Mouse (Mus musculus): ENCODE data around the gene Gfi1.
A peak's percentile ranks its signal among the peaks of the same experiment; 100 is the strongest.

Gfi1 gene

DNA sequence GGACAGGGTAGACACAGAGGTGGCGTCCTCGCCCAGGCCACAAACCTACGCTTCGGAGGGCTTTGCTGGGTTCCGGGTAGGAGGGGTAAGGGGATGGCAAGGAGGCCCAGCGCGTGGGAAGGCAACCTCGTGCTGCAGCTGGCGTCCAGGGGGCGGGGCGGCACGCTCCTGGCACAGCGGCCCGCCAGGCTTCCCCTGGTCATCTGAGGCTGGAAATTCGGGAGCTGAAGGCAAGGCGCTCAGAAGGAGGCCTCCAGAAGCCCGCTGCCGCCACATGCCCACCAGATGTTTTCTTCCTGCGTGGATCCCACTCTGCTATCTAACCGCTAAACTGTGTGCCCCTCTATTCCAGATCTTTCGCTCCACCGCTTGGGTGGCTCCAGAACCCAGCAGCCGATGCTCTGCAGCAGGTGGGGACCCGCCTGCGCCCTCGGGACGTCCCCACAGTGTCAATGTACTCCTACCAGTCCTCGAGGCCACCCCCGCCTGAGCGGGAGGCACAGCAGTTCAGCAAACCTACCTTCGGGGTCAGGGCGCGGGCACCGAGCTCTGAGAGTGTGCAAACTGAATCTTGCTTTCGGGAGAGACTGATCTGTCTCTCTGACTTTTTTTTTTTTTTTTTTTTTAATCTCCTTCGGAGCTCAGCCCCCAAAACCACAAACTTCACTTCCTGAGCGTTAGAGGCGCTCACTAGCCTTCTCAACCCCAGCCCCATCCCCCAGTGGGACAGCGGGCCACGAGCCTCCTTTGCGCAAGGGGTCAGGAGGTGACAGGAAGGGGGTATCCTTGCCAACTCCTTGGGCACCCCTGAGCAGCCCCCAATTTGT is at the start of gene Gfi1:
Gfi1 (minus strand) TSS at position 602 of the 827 bp plus-strand sequence.
- DNase-seq, result peak; percentile 46 to 62

DNA sequence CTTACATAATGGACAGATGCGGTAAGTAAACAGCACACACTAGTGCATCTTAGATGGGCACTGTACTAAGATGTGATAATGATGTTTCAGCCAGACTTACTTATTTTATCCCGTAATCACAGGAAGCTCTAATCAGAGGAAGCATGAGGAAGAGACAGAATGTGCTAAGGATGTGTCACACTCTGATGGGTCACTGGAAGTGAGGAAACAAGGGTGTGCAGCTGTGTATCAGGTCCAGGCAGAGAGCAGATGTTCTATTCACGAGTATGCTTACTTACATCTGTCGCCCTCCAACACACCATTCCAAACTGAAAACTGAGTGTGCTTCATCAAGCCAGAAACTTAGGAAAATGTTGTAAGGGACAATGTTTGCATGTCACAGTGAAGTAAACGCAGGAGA is 46.2 kb upstream of the Gfi1 start:
- no peak for DNase-seq

DNA sequence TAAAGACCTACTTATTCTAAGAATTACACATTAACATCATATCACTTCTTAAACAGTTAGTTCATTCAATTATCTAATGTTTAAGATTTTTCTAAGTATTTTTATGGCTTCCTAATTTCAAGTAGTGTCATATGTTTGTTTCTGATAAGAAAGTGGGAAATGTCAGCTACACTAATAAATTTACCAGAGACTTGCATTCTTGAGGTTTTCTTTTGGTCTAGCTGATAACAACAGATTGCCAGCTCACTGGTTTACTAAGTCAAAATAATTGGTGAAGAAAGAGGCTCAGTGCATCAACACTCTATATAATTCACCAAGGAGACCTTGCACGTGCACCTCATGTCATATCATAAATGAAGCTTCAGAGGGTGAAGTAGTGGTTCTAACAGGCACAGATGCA is 42.4 kb upstream of the Gfi1 start:
- DNase-seq, result no peak

DNA sequence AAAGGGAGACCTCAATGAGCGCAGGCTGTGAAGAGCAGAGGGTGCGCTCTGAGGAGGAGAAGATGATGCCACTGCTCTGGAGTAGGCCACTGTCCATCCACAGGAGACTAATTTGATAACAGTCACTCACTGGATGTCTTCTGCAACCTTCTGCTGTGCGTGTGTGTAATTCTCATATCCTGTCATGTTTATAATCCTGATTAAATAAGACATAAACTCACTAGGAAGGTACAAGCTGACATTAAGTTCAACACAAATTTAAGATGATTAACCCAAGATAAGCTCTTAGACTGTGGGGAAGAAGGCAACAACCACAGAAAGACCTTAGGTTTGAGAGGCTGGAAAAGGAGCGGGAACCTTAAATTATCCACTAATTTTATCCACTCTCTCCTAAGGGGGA is 40.1 kb upstream of the Gfi1 start:
- DNase-seq, result no peak

DNA sequence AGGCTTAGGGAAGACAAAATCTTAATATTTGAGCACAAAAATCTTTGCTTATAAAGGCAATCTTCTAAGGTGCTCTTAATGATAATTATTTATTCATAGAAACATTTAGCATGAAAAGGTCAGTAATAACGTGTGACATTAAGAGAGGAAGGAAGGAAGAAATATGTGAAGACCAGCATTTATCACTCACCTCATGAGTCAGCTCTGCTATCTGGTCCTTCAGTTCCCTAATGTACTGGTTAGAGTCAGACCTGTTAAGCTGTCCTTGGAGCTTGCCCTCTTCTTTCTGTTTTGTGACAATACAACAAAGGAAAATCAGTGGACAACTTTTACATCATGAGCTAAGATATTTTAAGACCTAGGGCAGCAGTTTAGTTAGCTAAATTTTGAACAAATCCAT is 38.6 kb upstream of the Gfi1 start:
- DNase-seq, result no peak

DNA sequence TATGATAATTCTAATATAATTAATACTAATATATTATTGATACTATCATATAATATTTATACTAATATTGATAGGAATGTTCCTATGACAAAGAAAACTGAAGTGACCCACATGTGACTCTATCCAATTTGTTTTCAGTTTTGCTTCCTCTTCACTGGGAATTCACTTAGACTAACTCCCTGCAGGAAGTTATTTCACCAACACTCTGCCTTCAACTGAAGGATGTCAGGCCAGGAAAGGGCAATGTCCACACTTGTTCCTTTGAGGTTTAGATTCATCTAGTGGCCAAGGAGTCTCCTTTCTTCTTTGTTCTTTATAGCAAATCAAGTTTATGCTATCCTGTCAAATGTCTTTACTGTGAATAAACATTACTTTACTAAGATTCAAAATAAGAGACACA is 37.8 kb upstream of the Gfi1 start:
- DNase-seq, result no peak

DNA sequence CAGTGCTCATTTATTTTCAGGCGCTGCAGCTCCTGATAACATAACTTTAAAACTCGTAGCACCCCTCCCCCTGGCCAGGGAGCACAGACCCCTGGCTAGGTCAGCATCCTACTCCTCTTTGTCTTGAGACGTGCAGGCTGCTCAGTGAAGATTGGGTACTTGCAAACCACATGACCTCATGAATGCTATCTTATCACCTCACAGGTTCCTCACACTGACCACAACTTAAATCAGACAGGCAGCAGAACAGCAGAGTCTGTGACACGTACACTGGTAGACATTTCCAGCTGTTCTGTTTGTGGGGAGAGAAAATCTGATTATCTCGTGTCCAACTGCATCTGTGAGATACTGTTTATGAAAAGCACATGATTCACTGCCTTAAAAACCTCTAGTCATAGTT is 33.3 kb upstream of the Gfi1 start:
- no peak for DNase-seq

DNA sequence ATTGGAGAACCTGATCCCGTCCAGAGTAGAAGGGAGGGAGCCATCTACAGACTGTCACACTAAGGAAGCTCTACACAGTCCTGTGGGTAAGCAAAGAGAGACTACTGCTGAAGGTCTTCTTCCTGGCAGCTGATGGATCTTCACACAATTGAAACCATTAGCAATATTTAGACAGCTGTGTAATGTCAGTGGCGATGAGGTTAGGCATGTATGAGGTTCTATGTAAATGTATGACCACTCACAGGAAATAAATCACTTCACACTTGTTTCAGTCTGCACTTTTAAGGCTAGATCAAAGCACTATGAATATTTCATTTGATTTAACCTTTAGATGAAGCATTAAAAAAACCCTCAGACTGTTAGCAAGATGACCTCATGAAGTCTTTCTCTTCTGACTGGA is 30.2 kb upstream of the Gfi1 start:
- DNase-seq, result no peak

DNA sequence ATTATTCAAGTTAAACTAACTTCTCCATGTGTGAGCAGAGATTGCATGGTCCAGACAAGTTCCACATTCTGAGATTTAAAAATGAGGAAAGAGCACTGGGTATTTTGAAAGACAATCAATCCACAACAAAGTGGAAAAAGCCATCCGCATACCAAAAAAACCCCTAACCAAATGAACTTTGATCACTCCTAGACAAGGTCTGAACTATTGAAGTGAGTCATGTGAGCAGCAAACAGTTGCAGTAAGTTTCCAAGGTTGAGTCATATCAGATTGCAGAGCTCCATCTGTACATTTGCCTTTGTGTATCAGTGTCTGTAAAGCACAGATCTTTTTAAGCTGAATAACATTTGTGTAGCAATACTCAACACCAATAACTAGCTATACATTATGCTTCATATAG is 28.9 kb upstream of the Gfi1 start:
- DNase-seq, result no peak

DNA sequence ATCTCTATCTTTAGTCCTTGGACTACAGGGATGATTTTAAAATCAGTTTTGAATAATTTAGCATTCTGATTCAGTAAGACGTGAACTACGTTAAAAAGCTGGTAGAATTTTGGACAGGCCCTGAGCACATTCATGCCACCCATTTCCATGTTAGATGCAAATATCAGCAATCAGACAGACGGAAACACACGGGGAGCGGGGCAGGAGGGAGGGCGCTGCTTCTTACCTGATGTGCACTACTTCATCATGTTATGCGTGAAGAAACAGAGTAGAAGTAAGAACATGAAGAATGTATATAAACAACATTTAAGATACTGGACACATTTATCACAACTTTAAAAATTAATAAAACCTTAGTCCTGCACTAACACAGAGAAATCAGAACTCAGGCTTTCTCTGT is 27.8 kb upstream of the Gfi1 start:
- no peak for DNase-seq

DNA sequence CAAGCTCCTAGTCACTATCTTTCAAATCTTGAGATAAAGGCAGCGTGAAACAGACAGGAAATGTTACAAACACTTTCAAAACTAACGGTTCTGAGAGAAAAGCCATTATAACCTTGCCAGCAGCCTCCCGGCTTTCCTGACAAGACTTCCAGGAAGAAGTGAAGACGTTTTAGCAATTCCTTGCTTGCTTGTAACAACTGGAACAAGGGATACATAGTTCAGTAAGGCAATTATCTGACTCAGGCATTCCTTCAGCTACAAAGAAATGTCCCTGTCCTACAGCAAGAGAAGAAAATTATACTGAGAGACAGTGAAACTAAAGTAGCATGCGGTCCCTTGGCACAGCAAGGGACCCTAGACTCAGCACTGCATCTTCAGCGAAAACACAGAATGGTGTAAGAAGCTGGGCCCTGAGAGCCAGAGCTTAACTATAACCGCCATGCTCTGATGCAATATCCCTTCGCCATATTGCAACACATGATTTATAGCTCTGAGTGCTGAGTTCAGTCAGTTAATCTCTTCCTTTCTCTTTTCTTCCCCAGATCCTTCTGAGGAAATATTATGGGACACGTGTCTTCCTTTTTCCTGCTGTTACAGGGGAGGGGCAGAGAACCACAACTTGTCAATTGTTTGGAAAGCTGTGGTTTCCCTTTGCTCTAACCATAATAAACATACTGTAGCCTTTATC is 23.5 kb upstream of the Gfi1 start:
- peak in 1 of 2 experiments; percentile 46 for DNase-seq

DNA sequence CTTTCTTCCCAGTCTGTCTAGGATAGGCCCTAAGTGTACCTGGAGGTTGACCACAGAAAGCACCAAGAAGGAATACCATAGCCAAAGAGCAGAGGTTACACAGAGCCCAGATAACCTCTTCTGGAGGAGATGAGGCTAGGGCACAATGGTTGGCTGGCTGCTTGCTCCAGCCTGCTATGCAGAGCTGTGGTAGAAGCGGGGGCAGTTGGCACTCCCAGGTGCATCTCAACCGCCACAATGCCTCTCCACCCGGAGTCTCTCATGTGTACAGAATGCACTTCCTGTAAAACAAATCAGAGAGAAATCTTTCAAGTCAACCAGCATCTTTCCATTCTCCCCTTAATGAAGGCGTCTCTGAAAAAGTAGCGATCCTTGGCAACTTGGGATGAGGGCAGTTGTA is 13.2 kb upstream of the Gfi1 start:
- no peak for DNase-seq

DNA sequence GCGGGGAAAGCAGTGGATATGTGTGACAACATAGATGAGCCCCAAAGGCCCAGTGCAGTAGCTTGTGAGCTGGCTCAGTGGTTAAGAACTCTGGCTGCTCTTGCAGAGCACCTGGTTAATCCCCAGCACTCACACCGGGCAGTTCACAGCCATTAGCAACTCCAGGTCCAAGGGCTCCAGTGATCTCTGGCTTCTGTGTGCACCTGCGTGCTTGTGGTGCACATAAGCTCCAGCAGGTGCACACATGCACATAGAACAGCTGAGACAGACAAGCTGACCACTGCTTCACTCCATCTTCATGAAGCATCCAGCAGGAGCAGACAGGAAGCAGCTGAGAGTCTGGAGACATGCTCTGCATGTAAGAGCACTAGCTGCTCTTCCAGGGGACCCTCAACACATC is 12.5 kb upstream of the Gfi1 start:
- no peak for DNase-seq

DNA sequence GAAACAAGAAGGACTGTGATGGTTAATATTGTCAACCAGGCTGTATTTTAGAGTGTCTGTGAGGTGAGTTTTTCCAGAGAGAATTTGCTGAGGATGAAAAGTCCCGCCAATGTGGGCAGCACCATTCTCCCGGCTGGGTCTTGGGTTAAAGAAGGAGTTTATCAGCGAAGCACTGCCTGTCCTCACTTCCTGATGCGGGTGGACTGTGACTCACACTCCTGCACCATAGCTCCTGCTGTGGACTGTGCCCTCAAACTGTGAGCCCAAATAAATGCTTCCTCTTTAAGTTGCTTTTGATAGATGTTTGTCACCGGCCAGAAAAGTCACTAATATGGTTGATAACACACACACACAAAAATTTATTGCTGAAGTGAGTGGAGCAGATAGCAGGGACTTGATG is 10.3 kb upstream of the Gfi1 start:
- no peak for DNase-seq

DNA sequence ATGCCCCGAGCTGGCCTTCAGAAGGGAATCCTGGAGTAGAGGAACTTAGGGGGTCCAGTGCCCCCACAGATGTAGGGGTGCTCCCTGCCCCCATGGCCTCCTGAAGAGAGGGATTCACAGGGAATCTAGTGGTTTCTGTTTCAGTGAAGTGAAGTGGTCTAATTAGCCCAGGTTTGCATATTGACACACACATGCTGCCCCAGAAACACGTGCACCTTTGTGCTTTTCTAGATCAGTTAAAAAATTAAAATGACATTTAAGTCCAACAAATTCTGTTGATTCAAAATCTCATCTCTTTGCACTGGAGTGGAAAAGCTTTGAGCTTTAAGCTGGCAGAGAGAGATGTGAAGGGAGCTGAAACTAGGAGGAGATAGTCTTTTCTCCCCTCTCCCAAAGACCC is 6.0 kb upstream of the Gfi1 start:
- DNase-seq, result no peak

DNA sequence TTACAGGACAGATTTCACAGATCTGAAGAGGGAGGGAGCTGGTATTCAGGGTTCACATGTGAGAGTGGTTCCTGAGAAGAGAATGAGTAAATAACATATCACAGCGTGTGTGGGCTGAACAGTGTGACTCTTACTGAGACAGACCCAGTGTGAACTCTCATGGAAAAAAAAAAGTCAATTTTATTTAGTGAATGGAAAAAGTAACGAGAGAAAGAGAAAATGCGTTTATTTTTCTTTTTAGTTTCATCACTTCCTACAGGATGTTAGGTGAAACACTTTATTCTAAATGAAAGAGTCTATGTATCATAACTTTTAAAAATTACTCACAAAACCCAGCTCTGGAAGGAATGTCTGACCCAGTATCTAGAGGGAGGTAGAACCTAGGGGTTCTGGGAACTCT is 5.6 kb upstream of the Gfi1 start:
- DNase-seq, result no peak

DNA sequence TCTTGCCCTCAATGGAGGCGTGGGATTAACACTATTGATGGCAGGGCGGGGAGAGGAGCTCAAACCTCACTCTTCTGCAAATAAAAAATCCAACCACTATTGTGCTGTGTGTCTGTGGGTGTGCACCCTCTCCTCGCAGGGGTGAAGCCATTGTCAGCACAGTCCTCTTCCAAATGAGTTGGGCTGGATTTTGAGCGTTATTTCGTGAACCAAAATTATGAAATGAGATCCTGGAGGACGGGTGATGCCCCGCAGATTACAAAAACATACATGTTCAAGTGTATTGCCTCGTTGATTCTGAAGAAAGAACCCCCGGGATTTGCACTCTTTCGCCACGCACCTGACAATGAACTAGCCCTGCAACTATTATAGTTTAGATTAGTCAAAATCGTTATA is 1.2 kb upstream of the Gfi1 start:
- no peak for DNase-seq

DNA sequence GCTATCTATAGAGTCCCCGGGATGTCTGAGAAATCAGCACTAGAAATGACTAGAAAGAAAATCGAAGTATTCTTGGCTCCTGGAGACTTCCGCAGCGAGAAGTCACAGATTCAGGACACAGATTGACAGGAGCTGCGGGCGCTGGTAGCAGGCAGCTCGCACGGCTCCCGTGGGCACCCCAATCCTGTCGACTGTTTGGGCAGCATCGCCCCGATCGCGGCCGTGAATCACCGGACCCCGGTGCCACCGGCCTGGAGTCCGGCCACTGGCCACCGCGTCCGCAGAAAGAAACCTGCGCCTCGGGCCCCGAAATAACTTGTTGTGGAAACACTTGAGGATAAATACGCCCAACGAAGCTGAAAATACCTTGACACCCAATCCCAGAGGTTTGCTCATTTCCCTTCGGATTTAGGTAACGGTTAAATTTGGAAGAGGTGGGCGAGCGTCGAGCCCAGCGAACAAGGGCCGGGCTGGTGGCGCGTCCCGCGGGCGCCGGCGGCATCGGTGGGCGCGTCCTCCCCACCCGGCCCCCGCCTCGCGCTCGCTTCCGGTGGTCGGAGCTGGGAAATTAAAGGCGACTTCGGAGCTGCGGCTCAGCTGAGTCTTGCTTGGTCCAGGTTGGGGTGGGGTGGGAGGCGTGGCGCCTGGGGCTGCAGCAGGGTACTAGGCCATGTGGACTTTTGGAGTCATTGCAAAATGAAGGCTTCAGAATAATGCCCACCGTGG is 608 bp upstream of the Gfi1 start:
- peak in 1 of 2 experiments; percentile 25 for DNase-seq

DNA sequence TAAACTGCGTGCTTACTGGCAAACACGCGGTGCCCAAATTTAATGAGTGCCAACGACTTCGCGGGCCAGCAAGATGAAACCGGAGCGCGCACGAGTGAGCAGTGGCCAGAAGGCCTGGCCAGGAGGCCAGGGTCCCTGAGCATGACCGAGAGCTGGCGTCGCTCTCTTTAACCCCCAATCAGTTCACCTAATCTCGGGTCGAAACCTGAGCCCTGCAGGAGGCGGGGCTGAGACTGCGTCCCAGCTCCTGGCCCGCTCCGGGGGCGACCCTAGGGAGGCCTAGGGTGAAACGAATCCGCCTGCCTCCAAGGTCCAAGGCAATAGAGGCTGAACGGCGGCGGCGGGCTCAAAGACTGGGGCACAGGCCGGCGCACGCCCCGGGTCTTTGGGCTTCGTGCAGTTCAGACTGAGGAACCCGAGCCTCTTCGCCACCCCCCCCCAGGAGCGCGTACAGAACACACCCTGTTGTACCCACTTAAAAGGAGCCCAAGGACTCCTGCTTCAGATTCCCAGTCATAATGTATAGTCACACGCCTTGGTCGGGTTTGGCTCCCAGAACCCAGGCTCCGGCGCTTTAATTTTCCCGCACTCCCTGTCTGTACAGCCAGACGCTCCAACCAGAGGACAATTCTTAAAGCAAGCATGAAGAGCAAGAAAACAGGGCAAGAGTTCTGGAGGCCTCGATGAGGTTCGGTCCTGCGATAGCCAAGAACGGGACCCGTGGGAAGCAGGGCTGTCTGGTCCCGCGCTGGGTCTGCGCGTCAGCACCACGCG is 988 bp downstream of the Gfi1 start:
- peak in 1 of 2 experiments; percentile 26 for DNase-seq

DNA sequence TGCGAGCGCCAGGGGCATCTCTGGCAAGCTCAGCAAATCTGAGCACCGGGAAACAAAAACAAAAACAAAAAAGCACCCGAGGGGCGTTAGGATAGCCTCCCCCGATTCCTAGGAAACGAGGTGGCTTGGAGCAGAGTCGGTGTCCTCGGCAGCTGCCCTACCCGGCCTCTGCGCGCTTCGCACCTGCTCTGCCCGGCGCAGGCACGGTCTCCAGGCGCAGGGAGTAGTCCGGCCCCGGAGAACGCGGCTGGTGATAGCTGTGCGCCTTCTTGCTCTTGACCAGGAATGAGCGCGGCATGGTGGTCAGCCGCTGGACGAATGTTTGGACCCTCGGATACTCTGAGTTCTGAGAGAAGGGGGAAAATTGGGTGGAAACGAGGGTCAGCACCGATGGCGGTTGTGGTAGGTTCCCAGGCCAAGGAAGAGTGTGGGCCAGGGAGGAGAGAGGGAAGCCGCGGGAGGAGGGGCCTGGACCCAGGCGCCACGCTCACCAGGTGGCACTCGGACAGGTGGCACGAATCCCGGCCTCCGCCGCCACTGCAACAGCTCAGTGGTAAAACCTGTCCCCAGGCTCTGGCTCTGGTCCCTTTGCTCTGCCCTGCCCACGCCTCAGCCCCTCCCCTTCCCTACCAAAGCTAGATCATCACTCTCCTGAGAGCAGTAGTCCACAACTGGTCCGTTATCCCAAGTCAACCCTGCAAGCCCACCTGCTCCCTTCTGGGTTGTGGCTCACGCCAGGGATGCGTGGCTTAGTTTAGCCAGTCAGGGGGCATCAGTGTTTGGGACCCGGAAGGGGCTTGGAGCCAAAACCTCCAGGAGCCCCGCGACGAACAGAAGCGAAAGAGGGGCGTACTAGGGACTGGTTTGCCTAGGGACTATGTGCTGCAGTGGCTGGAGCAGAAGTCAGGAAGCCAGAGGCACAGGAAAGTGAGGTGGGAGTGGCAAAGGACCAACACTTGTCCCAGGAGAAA is 2.0 kb downstream of the Gfi1 start:
- peak in 1 of 2 experiments; percentile 31 for DNase-seq

DNA sequence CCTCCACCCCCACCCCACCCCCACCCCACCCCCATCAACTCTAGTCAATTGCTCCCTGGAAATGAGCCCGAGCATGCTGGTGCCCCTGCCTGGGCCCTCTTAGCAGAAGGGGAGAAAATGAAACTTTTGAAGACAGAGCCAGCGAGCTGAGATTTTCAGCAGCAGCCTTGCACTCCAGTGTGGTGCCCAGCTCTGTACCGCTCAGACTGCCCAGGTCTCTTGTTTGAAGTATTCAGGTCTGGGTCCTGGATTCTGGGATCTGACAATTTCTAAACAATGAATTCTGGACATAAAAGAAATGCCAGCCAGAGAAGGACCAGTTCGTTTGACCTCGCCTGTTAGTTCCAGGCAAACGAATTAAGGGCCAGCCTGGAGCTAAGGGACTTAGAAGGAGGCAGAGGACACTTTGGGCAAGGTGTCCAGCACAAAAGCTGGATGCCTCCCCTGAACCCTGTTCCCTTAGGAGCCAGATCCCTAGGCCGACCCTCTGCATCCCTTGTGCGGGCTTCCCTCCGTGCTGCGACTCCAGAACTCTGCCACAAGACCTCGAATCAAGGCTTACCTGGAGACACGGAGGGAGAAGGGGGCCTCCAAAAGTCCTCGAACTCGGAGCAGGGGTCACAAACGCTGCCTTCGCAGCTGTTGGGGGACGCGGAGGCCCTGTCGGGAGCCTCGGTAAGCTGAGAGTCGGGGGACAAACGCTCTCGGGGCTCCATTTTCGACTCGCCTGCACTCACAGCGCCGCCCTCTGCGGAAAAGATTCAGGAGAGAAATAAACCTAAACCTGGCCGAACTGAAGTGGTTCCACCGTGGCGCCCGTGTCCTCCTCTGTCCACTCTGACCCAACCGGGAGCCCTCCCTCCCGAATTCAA is 2.9 kb downstream of the Gfi1 start:
- peak; percentile 41 to 43 for DNase-seq
